Mouse (Mus musculus) right cerebral cortex, postnatal 36 days (tissue): ENCODE measurements at regions not wholly inside any gene's neighbourhood (a gene's known extent, or its start where the extent isn't known, plus 50 kb on each side); places are given as distances from the start of the nearest gene placed in this dataset.

Source experiments
- DNase-seq, 2 experiments: peaks; one replicate each; pipeline ENCODE4 v3.0.0; 2022; ENCODE audit warnings: low spot score in 2 of 2, mixed read lengths in 1 of 2

- DNase-seq = peak; percentile 49 to 70
Observed at GRCm38 (mm10) chr12:56275556-56276242, 70.0 kb downstream of the Mbip start.

- DNase-seq = no peak
Observed at GRCm38 (mm10) chr12:56265049-56265448, 80.6 kb downstream of the Mbip start.

GRCm38 (mm10) chr12:56261471-56261870, 84.2 kb downstream of the Mbip start:
- DNase-seq = no peak

GRCm38 (mm10) chr12:56258401-56259050, 87.2 kb downstream of the Mbip start:
- DNase-seq = no peak

GRCm38 (mm10) chr12:56256243-56256881, 89.3 kb downstream of the Mbip start:
- DNase-seq = no peak

GRCm38 (mm10) chr12:56252612-56253444, 92.9 kb downstream of the Mbip start:
- DNase-seq = no peak

GRCm38 (mm10) chr12:56250262-56250661, 95.4 kb downstream of the Mbip start:
- DNase-seq = no peak

GRCm38 (mm10) chr12:56246406-56246805, 99.3 kb downstream of the Mbip start:
- DNase-seq = no peak

GRCm38 (mm10) chr12:56242803-56243202, 102.9 kb downstream of the Mbip start:
- no peak for DNase-seq

- DNase-seq = peak in 1 of 2 experiments; percentile 4
Observed at GRCm38 (mm10) chr12:56241735-56242134, 104.0 kb downstream of the Mbip start.

- DNase-seq = no peak
Observed at GRCm38 (mm10) chr12:56240206-56240605, 105.5 kb downstream of the Mbip start.

- no peak for DNase-seq
Observed at GRCm38 (mm10) chr12:56234571-56234970, 111.1 kb downstream of the Mbip start.

GRCm38 (mm10) chr12:56233209-56233608, 112.5 kb downstream of the Mbip start:
- DNase-seq = no peak

GRCm38 (mm10) chr12:56224142-56224895, 121.4 kb downstream of the Mbip start:
- no peak for DNase-seq

- DNase-seq = no peak
Observed at GRCm38 (mm10) chr12:56193524-56193923, 152.2 kb downstream of the Mbip start.

GRCm38 (mm10) chr12:56189562-56189961, 156.1 kb downstream of the Mbip start:
- DNase-seq = no peak

GRCm38 (mm10) chr12:56160736-56161135, 185.0 kb downstream of the Mbip start:
- DNase-seq = no peak

GRCm38 (mm10) chr12:56144359-56144758, 201.3 kb downstream of the Mbip start:
- DNase-seq = no peak

- DNase-seq = no peak
Observed at GRCm38 (mm10) chr12:56143789-56144188, 201.9 kb downstream of the Mbip start.

- no peak for DNase-seq
Observed at GRCm38 (mm10) chr12:56114446-56114845, 231.2 kb downstream of the Mbip start.

- DNase-seq = no peak
Observed at GRCm38 (mm10) chr12:56081406-56081805, 245.3 kb downstream of the Brms1l start.
